Mouse (Mus musculus): ENCODE measurements around the gene Nectin1. TPM values are rescaled to one million over a fixed set of nuclear protein-coding genes. Genes with fewer than 3 reads are reported as not detected.

Gene Nectin1
- polyA plus RNA-seq, 1 experiment: 13.1 TPM

DNA sequence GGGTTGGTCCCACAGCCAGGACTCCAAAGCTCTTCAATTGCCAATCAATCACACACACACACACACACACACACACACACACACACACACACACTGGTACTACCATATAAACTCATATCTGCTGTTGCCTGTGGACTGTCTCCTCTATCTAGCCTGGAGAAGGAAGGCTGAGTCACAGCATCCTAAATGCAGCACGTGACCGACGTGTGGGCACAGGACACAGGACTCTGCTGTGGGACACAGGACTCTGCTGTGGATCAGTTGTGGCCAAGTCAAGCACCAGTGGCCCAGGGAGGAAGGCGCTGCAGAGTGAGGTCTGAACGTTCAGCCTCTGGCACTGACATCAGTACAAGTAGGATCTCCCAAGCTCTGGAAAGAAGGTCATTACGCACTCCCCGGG is 112.1 kb downstream of the Nectin1 start:
- no peak overlapping the region for H3K4me3 ChIP-seq (ENCODE audit: low read depth, low read length)
- peaks cover 6% of the 10 kb centered on the region for H3K4me1 ChIP-seq (ENCODE audit: control insufficient read depth, insufficient read depth, low read length)
- H3K27ac ChIP-seq (ENCODE audit: insufficient read depth, low read length): no peak overlapping the region
- no peak for TF ChIP-seq POLR2A (IDR thresholded peaks at IDR 0.05; ENCODE audit: insufficient read depth, low read length)
- no peak for TF ChIP-seq CTCF (IDR thresholded peaks at IDR 0.05; ENCODE audit: low read depth, low read length)
- TF ChIP-seq EP300 (IDR thresholded peaks at IDR 0.05; ENCODE audit: insufficient read depth, low read depth, low read length): no peak
- no peaks in the 10 kb centered on the region for H3K9me3 ChIP-seq (replicated peaks; ENCODE audit: control insufficient read depth, insufficient read depth, low read length, poor library complexity, severe bottlenecking)
- H3K36me3 ChIP-seq (ENCODE audit: control insufficient read depth, insufficient read depth, low read length, poor library complexity, severe bottlenecking): no peaks in the 10 kb centered on the region
- no peak overlapping the region for H3K9ac ChIP-seq (ENCODE audit: low read depth, poor library complexity, severe bottlenecking)
- no peaks in the 10 kb centered on the region for H3K27me3 ChIP-seq (ENCODE audit: control insufficient read depth, insufficient read depth, low read length, poor library complexity, severe bottlenecking)

All from ES-Bruce4 (cell line).